Mouse (Mus musculus): Measurements from ENCODE around the gene Astn1. TPM values are rescaled to one million over a fixed set of nuclear protein-coding genes. Genes with fewer than 3 reads are reported as not detected.

Gene Astn1
- polyA plus RNA-seq, 1 experiment = 0.04 TPM

DNA sequence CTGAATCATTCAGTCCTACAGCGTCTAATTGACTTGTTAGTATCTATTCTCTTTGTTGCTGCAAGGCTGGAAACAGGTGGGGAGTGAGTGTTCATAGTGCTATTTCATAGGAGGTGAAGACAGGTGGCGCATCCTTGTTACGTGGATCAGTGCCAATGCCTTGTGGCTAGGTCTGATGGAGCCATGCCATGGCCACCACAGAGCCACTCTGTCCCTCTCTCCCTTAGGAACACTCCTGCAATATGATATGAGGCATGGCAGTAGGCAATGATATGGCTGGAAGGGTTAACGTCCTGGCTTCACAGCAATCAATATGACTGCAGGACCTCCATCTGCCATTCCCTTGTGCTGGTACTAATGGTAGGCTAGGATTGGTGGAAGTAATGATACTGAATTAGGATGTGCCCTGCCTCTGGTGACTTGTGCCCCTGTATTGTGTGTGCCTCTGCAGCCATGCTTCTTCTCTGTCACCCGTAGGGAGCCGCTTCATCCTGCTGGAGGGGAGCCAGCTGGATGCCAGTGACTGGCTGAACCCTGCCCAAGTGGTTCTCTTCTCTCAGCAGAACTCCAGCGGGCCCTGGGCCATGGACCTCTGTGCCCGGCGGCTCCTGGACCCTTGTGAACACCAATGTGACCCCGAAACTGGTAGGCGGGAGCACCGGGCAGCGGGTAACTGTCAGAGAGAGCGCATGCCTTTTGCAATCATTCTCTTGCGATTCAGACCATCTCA is 148.6 kb downstream of the Astn1 start:
- no peak for DNase-seq
- H3K4me1 ChIP-seq (ENCODE audit: control insufficient read depth, insufficient read depth, low read length) = peaks cover 3% of the 10 kb centered on the region; the same call in 1 of the 2 replicates
- no peak overlapping the region for H3K4me3 ChIP-seq (replicated peaks; ENCODE audit: extremely low read depth, low read depth, low read length)
- TF ChIP-seq CTCF (IDR thresholded peaks at IDR 0.05; ENCODE audit: insufficient read depth, low read length) (no peak), POLR2A (IDR thresholded peaks at IDR 0.05; ENCODE audit: borderline replicate concordance, extremely low read depth, low read depth, low read length) (no peak)
- WGBS = 87% methylated on average over 15 of the region's 15 CpGs

DNA sequence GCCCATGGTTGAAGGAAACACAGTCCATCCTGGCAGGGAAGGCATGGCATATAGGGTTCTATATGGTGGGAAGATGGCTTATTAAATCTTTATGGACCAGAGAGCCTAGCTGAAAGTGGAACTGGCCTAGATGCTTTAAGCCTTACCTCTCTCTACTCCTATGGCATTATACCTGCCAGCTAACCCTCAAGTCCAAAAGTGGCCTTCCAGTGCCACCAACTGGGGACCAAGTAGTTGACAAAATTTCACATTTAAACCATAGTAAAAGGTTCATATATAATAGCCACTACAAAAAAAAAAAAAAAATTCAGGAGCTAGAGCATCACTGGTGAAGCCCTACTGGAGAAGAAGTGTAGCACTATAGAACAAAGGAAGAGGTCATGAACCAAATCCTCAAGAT is 150.0 kb downstream of the Astn1 start:
- no peak overlapping the region for H3K4me3 ChIP-seq (replicated peaks; ENCODE audit: extremely low read depth, low read depth, low read length)
- no peak for DNase-seq
- H3K4me1 ChIP-seq (ENCODE audit: control insufficient read depth, insufficient read depth, low read length) = peaks cover 3% of the 10 kb centered on the region; the same call in 1 of the 2 replicates
- TF ChIP-seq POLR2A (IDR thresholded peaks at IDR 0.05; ENCODE audit: borderline replicate concordance, extremely low read depth, low read depth, low read length) = no peak
- no peak for TF ChIP-seq CTCF (IDR thresholded peaks at IDR 0.05; ENCODE audit: insufficient read depth, low read length)

DNA sequence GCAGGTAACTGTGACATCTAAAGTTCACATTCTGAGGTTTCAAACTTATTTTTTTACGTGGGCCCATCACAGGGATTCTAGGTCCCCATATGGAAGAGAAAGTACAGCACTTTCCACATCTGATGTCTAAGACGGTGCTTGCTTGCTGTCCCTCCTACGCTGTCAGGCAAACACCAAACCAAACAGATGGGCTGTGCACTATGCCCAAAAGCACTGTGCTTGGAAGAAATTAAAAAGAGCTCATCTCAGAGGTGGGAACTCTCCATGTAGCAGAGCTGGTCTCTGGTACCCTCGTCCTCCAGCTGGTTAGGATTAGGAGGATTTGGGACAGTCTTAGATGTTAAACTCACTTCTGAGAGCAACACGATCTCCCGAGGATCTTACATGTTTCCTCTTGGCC is 150.6 kb downstream of the Astn1 start:
- TF ChIP-seq CTCF (IDR thresholded peaks at IDR 0.05; ENCODE audit: insufficient read depth, low read length) (no peak), POLR2A (IDR thresholded peaks at IDR 0.05; ENCODE audit: borderline replicate concordance, extremely low read depth, low read depth, low read length) (no peak)
- WGBS = 76% methylated on average over 6 of the region's 6 CpGs
- Histone ChIP-seq H3K4me3 (replicated peaks; ENCODE audit: extremely low read depth, low read depth, low read length) (no peak overlapping the region), H3K4me1 (ENCODE audit: control insufficient read depth, insufficient read depth, low read length) (no peaks in the 10 kb centered on the region)
- no peak for DNase-seq

DNA sequence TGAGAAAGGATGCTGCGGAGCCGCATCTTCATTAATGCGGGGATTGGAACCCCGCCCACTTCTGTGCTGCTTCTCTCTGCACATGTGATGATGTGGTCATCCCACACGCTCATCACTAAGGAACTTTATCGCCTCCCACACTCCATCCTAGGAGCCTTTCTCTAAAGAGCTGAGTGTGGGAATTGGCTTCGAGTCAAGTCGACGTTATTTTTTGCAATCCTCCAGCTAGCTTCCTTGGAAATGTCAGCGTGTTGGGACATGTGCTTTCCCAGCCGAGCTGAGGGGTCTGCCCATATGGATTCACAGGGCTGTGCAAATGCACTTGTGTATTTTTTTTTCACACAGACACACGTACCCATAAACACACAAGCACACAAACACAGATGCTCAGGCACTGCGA is 151.5 kb downstream of the Astn1 start:
- TF ChIP-seq POLR2A (IDR thresholded peaks at IDR 0.05; ENCODE audit: borderline replicate concordance, extremely low read depth, low read depth, low read length) = no peak
- no peak for TF ChIP-seq CTCF (IDR thresholded peaks at IDR 0.05; ENCODE audit: insufficient read depth, low read length)
- no peaks in the 10 kb centered on the region for H3K4me1 ChIP-seq (ENCODE audit: control insufficient read depth, insufficient read depth, low read length)
- no peak overlapping the region for H3K4me3 ChIP-seq (replicated peaks; ENCODE audit: extremely low read depth, low read depth, low read length)
- WGBS = 76% methylated on average over 13 of the region's 13 CpGs
- DNase-seq = no peak

DNA sequence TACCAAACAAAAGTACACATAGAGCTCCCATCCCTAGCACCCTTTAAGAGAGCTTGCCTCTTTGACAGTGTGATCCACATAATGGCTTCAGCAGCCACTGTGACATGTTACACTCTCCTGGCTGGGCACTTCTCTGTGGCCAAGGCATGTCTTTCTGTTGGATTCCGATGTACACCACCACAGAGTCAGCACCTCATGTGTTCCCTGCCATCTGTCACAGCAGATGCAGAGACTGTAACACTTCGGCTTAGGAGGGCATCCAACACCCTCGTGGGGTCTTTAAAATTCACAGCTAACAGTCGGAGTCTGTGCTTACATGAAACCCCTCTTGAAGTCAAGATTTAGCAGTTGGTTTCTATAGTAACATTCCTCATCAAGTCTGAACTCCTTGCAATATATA is 154.5 kb downstream of the Astn1 start:
- no peak for DNase-seq
- WGBS = 80% methylated on average over 4 of the region's 4 CpGs
- Histone ChIP-seq H3K4me1 (ENCODE audit: control insufficient read depth, insufficient read depth, low read length) (no peaks in the 10 kb centered on the region), H3K4me3 (replicated peaks; ENCODE audit: extremely low read depth, low read depth, low read length) (no peak overlapping the region)
- no peak for TF ChIP-seq CTCF (IDR thresholded peaks at IDR 0.05; ENCODE audit: insufficient read depth, low read length)
- no peak for TF ChIP-seq POLR2A (IDR thresholded peaks at IDR 0.05; ENCODE audit: borderline replicate concordance, extremely low read depth, low read depth, low read length)

DNA sequence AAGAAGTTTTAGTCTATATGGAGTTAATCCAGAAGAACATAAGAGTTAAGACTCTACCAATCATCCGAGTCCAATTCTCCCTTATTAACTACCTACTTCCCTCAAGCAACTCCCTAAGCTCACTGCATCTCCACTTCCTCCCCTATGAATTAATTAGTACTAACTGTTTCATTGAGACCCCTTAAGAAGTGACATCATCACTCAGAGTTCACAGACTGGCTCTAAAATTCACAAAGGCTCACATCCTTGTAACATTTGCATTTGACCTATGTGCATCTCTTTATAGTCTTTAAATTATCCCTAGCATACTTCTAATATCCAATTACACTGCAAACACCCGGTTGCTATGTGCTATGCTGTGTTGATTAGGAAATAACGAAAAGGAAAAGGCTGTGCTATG is 174.1 kb downstream of the Astn1 start:
- DNase-seq = no peak
- 73% methylated on average over 3 of the region's 3 CpGs for WGBS

DNA sequence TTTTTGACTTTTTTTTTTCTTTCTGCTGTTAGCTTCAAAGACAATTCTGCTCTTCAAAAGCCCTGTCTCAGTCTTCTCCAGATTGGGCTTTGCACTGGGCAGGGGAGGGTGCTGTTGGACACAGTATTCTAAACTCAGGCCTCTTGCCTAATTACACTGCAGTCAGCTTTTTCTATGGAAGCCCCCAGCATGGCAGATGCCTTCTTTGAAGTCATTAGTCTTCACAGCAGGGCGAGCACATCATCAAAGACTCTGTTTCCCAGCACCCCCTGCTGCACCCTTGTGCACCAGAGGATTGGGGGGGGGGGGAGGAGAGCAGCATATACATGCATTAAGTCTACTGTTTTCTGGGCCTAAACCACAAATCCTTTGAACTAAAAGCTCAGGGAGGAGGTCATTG is 174.8 kb downstream of the Astn1 start:
- no peak for TF ChIP-seq POLR2A (IDR thresholded peaks at IDR 0.05; ENCODE audit: borderline replicate concordance, extremely low read depth, low read depth, low read length)
- TF ChIP-seq CTCF (IDR thresholded peaks at IDR 0.05; ENCODE audit: insufficient read depth, low read length) = no peak
- WGBS = 63% methylated on average over 1 of the region's 1 CpGs
- no peak overlapping the region for H3K4me3 ChIP-seq (replicated peaks; ENCODE audit: extremely low read depth, low read depth, low read length)
- no peaks in the 10 kb centered on the region for H3K4me1 ChIP-seq (ENCODE audit: control insufficient read depth, insufficient read depth, low read length)
- no peak for DNase-seq

More for the DNA sequence above, 174.1 kb downstream of the Astn1 start:
- Histone ChIP-seq H3K4me3 (replicated peaks; ENCODE audit: extremely low read depth, low read depth, low read length) (no peak overlapping the region), H3K4me1 (ENCODE audit: control insufficient read depth, insufficient read depth, low read length) (no peaks in the 10 kb centered on the region)
- TF ChIP-seq POLR2A (IDR thresholded peaks at IDR 0.05; ENCODE audit: borderline replicate concordance, extremely low read depth, low read depth, low read length) (no peak), CTCF (IDR thresholded peaks at IDR 0.05; ENCODE audit: insufficient read depth, low read length) (no peak)

DNA sequence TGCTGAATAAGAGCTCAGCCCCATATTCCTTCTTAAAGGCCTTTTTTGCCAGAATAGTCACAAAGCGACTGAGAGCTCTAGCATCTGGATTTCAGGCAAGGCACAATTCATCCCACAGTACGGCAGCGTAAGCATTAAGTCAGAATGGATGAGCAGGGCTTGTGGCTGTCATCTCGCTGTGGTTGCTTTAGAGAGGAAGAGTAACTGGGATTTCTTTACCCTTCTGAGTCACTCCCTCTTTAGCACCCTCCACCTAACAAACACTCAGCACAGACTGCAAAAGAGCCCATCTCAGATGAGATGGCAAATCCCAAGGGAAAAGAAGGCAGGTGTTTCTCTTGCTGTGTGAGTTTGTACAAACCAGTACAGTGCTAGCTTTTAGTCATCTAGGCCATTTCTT is 183.0 kb downstream of the Astn1 start:
- 73% methylated on average over 4 of the region's 4 CpGs for WGBS
- no peak overlapping the region for H3K4me3 ChIP-seq (replicated peaks; ENCODE audit: extremely low read depth, low read depth, low read length)
- no peaks in the 10 kb centered on the region for H3K4me1 ChIP-seq (ENCODE audit: control insufficient read depth, insufficient read depth, low read length)
- TF ChIP-seq POLR2A (IDR thresholded peaks at IDR 0.05; ENCODE audit: borderline replicate concordance, extremely low read depth, low read depth, low read length) = no peak
- TF ChIP-seq CTCF (IDR thresholded peaks at IDR 0.05; ENCODE audit: insufficient read depth, low read length) = no peak
- DNase-seq = no peak

DNA sequence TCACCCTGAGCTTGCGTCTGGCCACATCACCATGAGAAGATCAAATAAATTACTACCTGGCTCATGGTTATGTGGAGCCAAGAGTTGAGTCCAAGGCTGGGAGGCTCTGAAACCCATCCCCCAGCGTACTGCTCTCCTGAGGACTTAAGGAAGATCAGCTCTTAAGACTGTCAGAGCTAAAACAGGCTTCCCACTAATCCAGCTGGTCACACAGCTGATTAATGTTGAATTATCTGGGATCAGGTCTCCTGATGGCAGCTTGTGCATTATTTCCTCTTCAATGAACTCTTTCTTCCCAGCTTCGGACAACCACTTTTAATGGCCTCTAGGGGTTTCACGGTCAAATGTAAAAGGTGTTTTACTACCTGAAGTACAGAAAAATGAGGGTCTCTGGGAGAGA is 184.4 kb downstream of the Astn1 start:
- no peak for DNase-seq
- no peak overlapping the region for H3K4me3 ChIP-seq (replicated peaks; ENCODE audit: extremely low read depth, low read depth, low read length)
- 66% methylated on average over 4 of the region's 4 CpGs for WGBS
- H3K4me1 ChIP-seq (ENCODE audit: control insufficient read depth, insufficient read depth, low read length) = no peaks in the 10 kb centered on the region
- TF ChIP-seq CTCF (IDR thresholded peaks at IDR 0.05; ENCODE audit: insufficient read depth, low read length) (no peak), POLR2A (IDR thresholded peaks at IDR 0.05; ENCODE audit: borderline replicate concordance, extremely low read depth, low read depth, low read length) (no peak)

DNA sequence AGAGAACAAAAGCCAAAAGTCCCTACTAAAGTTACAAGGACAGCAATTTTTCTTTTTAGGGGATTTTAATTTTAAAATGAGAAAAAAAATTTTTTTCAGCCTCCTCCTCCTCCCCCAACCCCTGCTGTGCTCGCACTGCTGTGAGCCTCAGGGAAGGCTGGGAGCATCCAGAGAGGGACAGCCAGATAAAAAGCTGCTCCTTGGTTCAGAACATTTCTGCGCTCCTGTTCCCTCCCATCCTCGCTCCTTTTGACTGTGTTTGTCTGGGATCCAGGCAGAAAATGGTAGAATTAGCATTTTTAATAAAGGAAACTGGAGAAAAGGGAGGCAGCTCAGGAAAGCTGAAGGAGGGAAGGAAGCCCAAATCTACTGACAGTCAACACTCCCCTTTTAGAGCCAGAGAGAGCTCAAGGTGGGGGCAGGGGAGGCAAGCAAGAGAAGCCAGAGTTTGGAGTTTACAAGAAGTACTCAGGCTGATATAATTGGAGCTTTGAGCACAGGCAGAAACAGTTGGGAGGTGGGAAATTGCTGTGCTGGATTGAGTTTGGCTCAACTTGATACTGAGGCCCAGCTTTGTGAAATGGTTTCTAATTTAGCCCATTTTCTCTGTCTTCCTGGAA is 185.6 kb downstream of the Astn1 start:
- WGBS = 52% methylated on average over 3 of the region's 3 CpGs
- TF ChIP-seq CTCF (IDR thresholded peaks at IDR 0.05; ENCODE audit: insufficient read depth, low read length) = no peak
- no peak for TF ChIP-seq POLR2A (IDR thresholded peaks at IDR 0.05; ENCODE audit: borderline replicate concordance, extremely low read depth, low read depth, low read length)
- no peak overlapping the region for H3K4me3 ChIP-seq (replicated peaks; ENCODE audit: extremely low read depth, low read depth, low read length)
- no peaks in the 10 kb centered on the region for H3K4me1 ChIP-seq (ENCODE audit: control insufficient read depth, insufficient read depth, low read length)
- DNase-seq = no peak

All from lung, adult 2 months (tissue).